Mouse (Mus musculus): ENCODE results near the gene Dchs1. TPM values are rescaled to one million over a fixed set of nuclear protein-coding genes. Genes with fewer than 3 reads are reported as not detected.

Dchs1 gene
- polyA plus RNA-seq, 1 experiment: 0.49 TPM

GRCm38 (mm10) chr7:105784556-105784955 is 2.9 kb downstream of the Dchs1 start:
- Histone ChIP-seq H3K79me2 (ENCODE audit: control insufficient read depth, insufficient read depth) (no peaks in the 10 kb centered on the region), H3K36me3 (ENCODE audit: control insufficient read depth, insufficient read depth) (no peaks in the 10 kb centered on the region), H3K27me3 (ENCODE audit: control insufficient read depth, insufficient read depth, insufficient read length) (peaks cover 15% of the 10 kb centered on the region), H3K4me2 (ENCODE audit: low read depth) (no peak overlapping the region), H3ac (ENCODE audit: control insufficient read depth, insufficient read length) (no peak overlapping the region), H3K4me3 (no peak overlapping the region)
- TF ChIP-seq USF1 (IDR thresholded peaks at IDR 0.05; ENCODE audit: low read depth) (no peak), POLR2A (IDR thresholded peaks at IDR 0.05; ENCODE audit: insufficient read length, low read depth) (no peak), MYOD1 (IDR thresholded peaks at IDR 0.05; ENCODE audit: control insufficient read depth in 1 of 3, insufficient read length in 2 of 3, low read depth in 2 of 3) (no peak), POLR2AphosphoS2 (IDR thresholded peaks at IDR 0.05; ENCODE audit: insufficient read length, low read depth) (no peak), MAX (IDR thresholded peaks at IDR 0.05; ENCODE audit: low read depth) (no peak), TCF3 (IDR thresholded peaks at IDR 0.05; ENCODE audit: insufficient read length, low read depth) (no peak)

- no peak overlapping the region for H3ac ChIP-seq (ENCODE audit: control insufficient read depth, insufficient read length)
- no peaks in the 10 kb centered on the region for H3K79me2 ChIP-seq (ENCODE audit: control insufficient read depth, insufficient read depth)
- H3K4me3 ChIP-seq: no peak overlapping the region
- TF ChIP-seq REST (IDR thresholded peaks at IDR 0.05; ENCODE audit: insufficient read depth, insufficient read length) (no peak), SRF (IDR thresholded peaks at IDR 0.05; ENCODE audit: control insufficient read depth, insufficient read length, low read depth) (no peak), TCF3 (IDR thresholded peaks at IDR 0.05; ENCODE audit: insufficient read length, low read depth) (no peak), E2F4 (IDR thresholded peaks at IDR 0.05; ENCODE audit: insufficient read depth) (no peak), TCF12 (IDR thresholded peaks at IDR 0.05; ENCODE audit: insufficient read depth, poor library complexity, severe bottlenecking) (no peak), CEBPB (IDR thresholded peaks at IDR 0.05; ENCODE audit: insufficient read depth, poor library complexity, severe bottlenecking) (no peak)
- H3K4me2 ChIP-seq (ENCODE audit: low read depth): no peak overlapping the region
- H3K27me3 ChIP-seq (ENCODE audit: control insufficient read depth, insufficient read depth, insufficient read length): peaks cover 15% of the 10 kb centered on the region
- H3K36me3 ChIP-seq (ENCODE audit: control insufficient read depth, insufficient read depth): no peaks in the 10 kb centered on the region
Observed at GRCm38 (mm10) chr7:105783861-105784260, 3.6 kb downstream of the Dchs1 start.

GRCm38 (mm10) chr7:105778553-105779265 is 8.7 kb downstream of the Dchs1 start:
- no peak overlapping the region for H3ac ChIP-seq (ENCODE audit: control insufficient read depth, insufficient read length)
- no peak for TF ChIP-seq TCF12 (IDR thresholded peaks at IDR 0.05; ENCODE audit: insufficient read depth, poor library complexity, severe bottlenecking)
- no peak for TF ChIP-seq E2F4 (IDR thresholded peaks at IDR 0.05; ENCODE audit: insufficient read depth)
- H3K4me3 ChIP-seq: no peak overlapping the region
- H3K27me3 ChIP-seq (ENCODE audit: control insufficient read depth, insufficient read depth, insufficient read length): peaks cover 5% of the 10 kb centered on the region
- no peaks in the 10 kb centered on the region for H3K79me2 ChIP-seq (ENCODE audit: control insufficient read depth, insufficient read depth)
- no peaks in the 10 kb centered on the region for H3K36me3 ChIP-seq (ENCODE audit: control insufficient read depth, insufficient read depth)
- peak overlapping the region; percentile 77 for H3K4me2 ChIP-seq (ENCODE audit: low read depth)

- Histone ChIP-seq H3K36me3 (ENCODE audit: control insufficient read depth, insufficient read depth) (no peaks in the 10 kb centered on the region), H3K79me2 (ENCODE audit: control insufficient read depth, insufficient read depth) (no peaks in the 10 kb centered on the region), H3K4me3 (no peak overlapping the region), H3K27me3 (ENCODE audit: control insufficient read depth, insufficient read depth, insufficient read length) (peaks cover 5% of the 10 kb centered on the region), H3ac (ENCODE audit: control insufficient read depth, insufficient read length) (no peak overlapping the region), H3K4me2 (ENCODE audit: low read depth) (peak overlapping the region; percentile 77)
- TF ChIP-seq SRF (IDR thresholded peaks at IDR 0.05; ENCODE audit: control insufficient read depth, insufficient read length, low read depth) (no peak), TCF3 (IDR thresholded peaks at IDR 0.05; ENCODE audit: insufficient read length, low read depth) (peak; percentile 95), USF1 (IDR thresholded peaks at IDR 0.05; ENCODE audit: low read depth) (no peak), MYOG (IDR thresholded peaks at IDR 0.05; ENCODE audit: control insufficient read depth in 1 of 3, insufficient read depth in 1 of 3, insufficient read length in 2 of 3, low read depth in 2 of 3) (peak; percentile 26 to 99 (median 98)), POLR2A (IDR thresholded peaks at IDR 0.05; ENCODE audit: insufficient read length, low read depth) (no peak), MAX (IDR thresholded peaks at IDR 0.05; ENCODE audit: low read depth) (no peak), E2F4 (IDR thresholded peaks at IDR 0.05; ENCODE audit: insufficient read depth) (no peak), TCF12 (IDR thresholded peaks at IDR 0.05; ENCODE audit: insufficient read depth, poor library complexity, severe bottlenecking) (peak; percentile 76), MYOD1 (IDR thresholded peaks at IDR 0.05; ENCODE audit: control insufficient read depth in 1 of 3, insufficient read length in 2 of 3, low read depth in 2 of 3) (peak in 2 of 3 experiments; percentile 94 to 97)
Observed at GRCm38 (mm10) chr7:105777797-105778552, 9.5 kb downstream of the Dchs1 start.

GRCm38 (mm10) chr7:105777316-105777715 is 10.1 kb downstream of the Dchs1 start:
- Histone ChIP-seq H3K36me3 (ENCODE audit: control insufficient read depth, insufficient read depth) (no peaks in the 10 kb centered on the region), H3K79me2 (ENCODE audit: control insufficient read depth, insufficient read depth) (no peaks in the 10 kb centered on the region), H3K4me3 (no peak overlapping the region), H3K4me2 (ENCODE audit: low read depth) (peak overlapping the region; percentile 77), H3ac (ENCODE audit: control insufficient read depth, insufficient read length) (no peak overlapping the region), H3K27me3 (ENCODE audit: control insufficient read depth, insufficient read depth, insufficient read length) (peaks cover 5% of the 10 kb centered on the region)
- no peak for TF ChIP-seq POLR2A (IDR thresholded peaks at IDR 0.05; ENCODE audit: insufficient read length, low read depth)

Data from myocyte (in vitro differentiated cells).